Mouse (Mus musculus) MEL (cell line): ENCODE data around the gene Eif4h.

Experiments used
- CHD1 ChIP-seq: IDR thresholded peaks from 2 replicates; pipeline ENCODE4 v1.6.1; 2012; ENCODE audit warnings: low read depth, mild to moderate bottlenecking, inconsistent platforms, low read length, improper control_type of control experiment
- CTCF ChIP-seq, 3 experiments: IDR thresholded peaks in 2 of 3; conservative IDR thresholded peaks in 1 of 3; 2 replicates each; pipeline ENCODE4 v1.5.1; 2011 to 2012; ENCODE audit warnings: low read length in 3 of 3, low read depth in 2 of 3, mild to moderate bottlenecking in 2 of 3, improper control_type of control experiment in 1 of 3, inconsistent platforms in 1 of 3, mixed read lengths in 1 of 3, moderate library complexity in 1 of 3; ENCODE audit not compliant: control insufficient read depth in 1 of 3, insufficient read depth in 1 of 3, poor library complexity in 1 of 3, severe bottlenecking in 1 of 3
- E2F4 ChIP-seq: IDR thresholded peaks from 2 replicates; pipeline ENCODE4 v1.6.1; 2011; ENCODE audit warnings: low read depth, low read length, improper control_type of control experiment, borderline replicate concordance
- EP300 ChIP-seq, 2 experiments: IDR thresholded peaks; 2 replicates each; pipeline ENCODE4 v1.6.1; 2011; ENCODE audit warnings: improper control_type of control experiment in 2 of 2, low read length in 2 of 2, low read depth in 1 of 2, mild to moderate bottlenecking in 1 of 2
- GABPA ChIP-seq: IDR thresholded peaks from 2 replicates; pipeline ENCODE4 v1.6.1; 2012; ENCODE audit warnings: low read depth, mild to moderate bottlenecking, inconsistent platforms, low read length, improper control_type of control experiment, moderate library complexity
- GATA1 ChIP-seq: IDR thresholded peaks from 2 replicates; pipeline ENCODE4 v1.6.1; 2011; ENCODE audit warnings: low read depth, low read length, improper control_type of control experiment
- MXI1 ChIP-seq: IDR thresholded peaks from 2 replicates; pipeline ENCODE4 v1.6.1; 2011; ENCODE audit warnings: mild to moderate bottlenecking, low read depth, low read length, improper control_type of control experiment
- MYC ChIP-seq: IDR thresholded peaks from 2 replicates; pipeline ENCODE4 v1.6.1; 2011; ENCODE audit warnings: low read depth, mild to moderate bottlenecking, low read length, improper control_type of control experiment, moderate library complexity
- POLR2A ChIP-seq, 2 experiments: IDR thresholded peaks; 2 replicates each; pipeline ENCODE4 v1.6.1; 2011 to 2012; ENCODE audit warnings: low read length in 2 of 2, mild to moderate bottlenecking in 2 of 2, control low read depth in 1 of 2, improper control_type of control experiment in 1 of 2, low read depth in 1 of 2, moderate library complexity in 1 of 2; ENCODE audit not compliant: control insufficient read depth in 1 of 2, insufficient read depth in 1 of 2, poor library complexity in 1 of 2
- RCOR1 ChIP-seq: IDR thresholded peaks from 2 replicates; pipeline ENCODE4 v1.6.1; 2012; ENCODE audit warnings: low read depth, mild to moderate bottlenecking, inconsistent platforms, low read length, improper control_type of control experiment
- TAL1 ChIP-seq: IDR thresholded peaks from 2 replicates; pipeline ENCODE4 v1.6.1; 2012; ENCODE audit warnings: mild to moderate bottlenecking, inconsistent platforms, low read length, moderate library complexity, mixed read lengths
- USF1 ChIP-seq: IDR thresholded peaks from 2 replicates; pipeline ENCODE4 v1.6.1; 2014; ENCODE audit warnings: low read depth, mild to moderate bottlenecking, inconsistent platforms, low read length, improper control_type of control experiment, moderate library complexity
- ZNF384 ChIP-seq: IDR thresholded peaks from 2 replicates; pipeline ENCODE4 v1.6.1; 2012; ENCODE audit warnings: low read depth, mild to moderate bottlenecking, inconsistent platforms, low read length, improper control_type of control experiment

- TF ChIP-seq CTCF (IDR thresholded peaks at IDR 0.05 in 2 of 3, conservative IDR thresholded peaks at IDR 0.05 in 1 of 3; ENCODE audit: control insufficient read depth in 1 of 3, insufficient read depth in 1 of 3, low read depth in 2 of 3, low read length in 3 of 3, poor library complexity in 1 of 3, severe bottlenecking in 1 of 3) (no peak), POLR2A (IDR thresholded peaks at IDR 0.05; ENCODE audit: control insufficient read depth in 1 of 2, insufficient read depth in 1 of 2, low read depth in 1 of 2, low read length in 2 of 2, poor library complexity in 1 of 2) (no peak), E2F4 (no peak), MXI1 (no peak), GATA1 (no peak), ZNF384 (no peak), TAL1 (no peak), GABPA (no peak), CHD1 (no peak), USF1 (no peak), MYC (no peak), EP300 (IDR thresholded peaks at IDR 0.05; ENCODE audit: low read depth in 1 of 2, low read length in 2 of 2) (no peak), RCOR1 (no peak)
These were observed 18.1 kb downstream of the Eif4h start for GRCm38 (mm10) chr5:134621099-134621640.
